Comparison of ENCODE assay signal across 32 mouse cellular contexts in the genomic region with DNA sequence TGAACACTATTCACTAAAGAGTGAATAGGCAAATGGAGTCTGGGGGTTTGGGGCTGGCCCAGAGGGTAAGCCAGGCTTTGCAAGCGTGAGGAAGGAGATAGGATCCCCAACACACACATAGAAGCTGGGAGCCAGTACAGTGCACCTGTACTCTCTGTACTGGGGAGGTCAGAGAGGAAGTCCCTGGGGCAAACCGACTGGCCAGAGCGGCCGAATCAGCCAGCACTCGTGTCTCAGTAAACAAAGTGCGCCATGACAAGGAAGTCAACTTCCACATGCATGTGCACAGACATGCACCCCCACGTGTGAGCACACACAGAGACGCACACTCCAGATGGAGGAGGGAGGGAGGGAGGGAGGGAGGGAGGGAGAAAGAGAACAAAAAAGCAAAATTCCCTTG. TPM values are rescaled to one million over a fixed set of nuclear protein-coding genes. Genes with fewer than 3 reads are reported as not detected.
"Had no signal": no experiment of that assay in that cellular context is flagged by ENCODE, and none has a peak within 500 bp of the region (broad histone marks: within the 10 kb centered on the region; RNA-seq: fewer than 3 reads in every experiment).

No protein-coding gene starts in this region.

- H3K27ac ChIP-seq: heart, embryonic 13.5 days; heart, embryonic 15.5 days; hindbrain, embryonic 13.5 days; hindbrain, embryonic 15.5 days; hindbrain, postnatal 0 days; kidney, embryonic 15.5 days; kidney, postnatal 0 days; limb, embryonic 13.5 days; limb, embryonic 15.5 days; liver, embryonic 13.5 days; liver, embryonic 15.5 days had no signal

- H3K36me3 ChIP-seq: heart, embryonic 15.5 days; hindbrain, embryonic 15.5 days; liver, embryonic 13.5 days; liver, embryonic 15.5 days had no signal

- H3K4me1 ChIP-seq: heart, embryonic 15.5 days; hindbrain, embryonic 13.5 days; hindbrain, embryonic 15.5 days; kidney, embryonic 15.5 days; limb, embryonic 15.5 days; liver, embryonic 13.5 days; liver, embryonic 15.5 days had no signal

- ATAC-seq: forebrain, postnatal 0 days; hindbrain, postnatal 0 days; intestine, embryonic 16.5 days had no signal

- H3K4me3 ChIP-seq: heart, embryonic 13.5 days; heart, embryonic 15.5 days; hindbrain, embryonic 13.5 days; hindbrain, embryonic 15.5 days; kidney, embryonic 15.5 days; limb, embryonic 13.5 days; limb, embryonic 15.5 days; liver, embryonic 13.5 days; liver, embryonic 15.5 days had no signal

- H3K27me3 ChIP-seq: heart, embryonic 13.5 days; heart, embryonic 15.5 days; hindbrain, embryonic 13.5 days; hindbrain, embryonic 15.5 days; kidney, embryonic 15.5 days; limb, embryonic 13.5 days; limb, embryonic 15.5 days; liver, embryonic 13.5 days; liver, embryonic 15.5 days had no signal

- DNase-seq: forebrain, postnatal 0 days; gastrocnemius, postnatal 10 days; gastrocnemius, postnatal 25 days; heart, postnatal 14 days; kidney, adult 11 months; kidney, adult 2 months; kidney, adult 9 months; kidney, postnatal 14 days; kidney, postnatal 36 days; layer of hippocampus, adult 9-11 months; layer of hippocampus, postnatal 36 days; left cerebral cortex, postnatal 4 days; liver, embryonic 13.5 days had no signal

- H3K9ac ChIP-seq: forebrain, postnatal 0 days; heart, embryonic 13.5 days; heart, embryonic 15.5 days; hindbrain, embryonic 13.5 days; hindbrain, embryonic 15.5 days; kidney, embryonic 15.5 days; limb, embryonic 13.5 days; limb, embryonic 15.5 days; liver, embryonic 13.5 days; liver, embryonic 15.5 days had no signal

- H3K4me2 ChIP-seq: heart, embryonic 11.5 days; heart, embryonic 13.5 days; heart, embryonic 15.5 days; hindbrain, embryonic 13.5 days; hindbrain, embryonic 15.5 days; kidney, embryonic 15.5 days; limb, embryonic 13.5 days; limb, embryonic 15.5 days; liver, embryonic 11.5 days; liver, embryonic 13.5 days; liver, embryonic 15.5 days had no signal

- H3K9me3 ChIP-seq: heart, embryonic 13.5 days; heart, embryonic 15.5 days; hindbrain, embryonic 13.5 days; hindbrain, embryonic 15.5 days; kidney, embryonic 15.5 days; limb, embryonic 13.5 days; limb, embryonic 15.5 days; liver, embryonic 13.5 days; liver, embryonic 15.5 days had no signal

RNA-seq across cellular contexts. Expression of a gene that starts 45.5 kb away (rescaled TPM):
- total RNA-seq: heart, adult 18-20 months; heart, postnatal 14 days; heart, postnatal 36 days; hematopoietic stem cell, adult 5-6 weeks; layer of hippocampus, adult 18-20 months; layer of hippocampus, postnatal 14 days; layer of hippocampus, postnatal 36 days had no signal
- polyA plus RNA-seq: kidney, adult 2 months; large intestine, adult 2 months had no signal
